Mouse (Mus musculus): Measurements from ENCODE around the gene Ndn.

The Ndn gene

GRCm38 (mm10) chr7:62388291-62388690, 41.9 kb downstream of the Ndn start:
- TF ChIP-seq GATA4 (IDR thresholded peaks at IDR 0.05; ENCODE audit: insufficient replicate concordance, low read length) = no peak

GRCm38 (mm10) chr7:62392202-62392601, 45.8 kb downstream of the Ndn start:
- TF ChIP-seq GATA4 (IDR thresholded peaks at IDR 0.05; ENCODE audit: insufficient replicate concordance, low read length) = no peak

Data from liver, adult (tissue).